Mouse (Mus musculus): ENCODE data around the gene Arhgef15. TPM values are rescaled to one million over a fixed set of nuclear protein-coding genes. Genes with fewer than 3 reads are reported as not detected.
"Not testable (repeated sequence)": the region's sequence is repeated elsewhere in the genome, so short reads cannot be mapped to it uniquely, and the experiment has no call there.

Arhgef15 gene
- polyA plus RNA-seq, 1 experiment = 2.6 TPM

- no peak overlapping the region for H3K4me3 ChIP-seq (ENCODE audit: low read depth, low read length)
- no peaks in the 10 kb centered on the region for H3K4me1 ChIP-seq (ENCODE audit: control insufficient read depth, insufficient read depth, low read length)
- H3K27me3 ChIP-seq (ENCODE audit: control insufficient read depth, insufficient read depth, low read length, poor library complexity, severe bottlenecking) = no peaks in the 10 kb centered on the region
- peak overlapping the region; percentile 65 for H3K9ac ChIP-seq (ENCODE audit: low read depth, poor library complexity, severe bottlenecking)
- no peak overlapping the region for H3K27ac ChIP-seq (ENCODE audit: insufficient read depth, low read length)
- no peaks in the 10 kb centered on the region for H3K9me3 ChIP-seq (replicated peaks; ENCODE audit: control insufficient read depth, insufficient read depth, low read length, poor library complexity, severe bottlenecking)
- TF ChIP-seq EP300 (IDR thresholded peaks at IDR 0.05; ENCODE audit: insufficient read depth, low read depth, low read length) (no peak), POLR2A (IDR thresholded peaks at IDR 0.05; ENCODE audit: insufficient read depth, low read length) (no peak), CTCF (IDR thresholded peaks at IDR 0.05; ENCODE audit: low read depth, low read length) (no peak)
- H3K36me3 ChIP-seq (ENCODE audit: control insufficient read depth, insufficient read depth, low read length, poor library complexity, severe bottlenecking) = peaks cover 4% of the 10 kb centered on the region; the same call in 1 of the 2 replicates
Measured at GRCm38 (mm10) chr11:68968752-68969151, 11.5 kb upstream of the Arhgef15 start.

GRCm38 (mm10) chr11:68967337-68968282 lies 10.3 kb upstream of the Arhgef15 start, which contains the start of gene Slc25a35:
Slc25a35 (plus strand) TSS chr11:68968131.
- peak within 1 kb of the TSS; percentile 90 for H3K4me3 ChIP-seq (ENCODE audit: low read depth, low read length)
- no peak within 1 kb of the TSS for H3K27ac ChIP-seq (ENCODE audit: insufficient read depth, low read length)
- H3K9ac ChIP-seq (ENCODE audit: low read depth, poor library complexity, severe bottlenecking) = peak within 1 kb of the TSS; percentile 65
- H3K27me3 ChIP-seq (ENCODE audit: control insufficient read depth, insufficient read depth, low read length, poor library complexity, severe bottlenecking) = no peaks in the 10 kb centered on the region
- TF ChIP-seq EP300 (IDR thresholded peaks at IDR 0.05; ENCODE audit: insufficient read depth, low read depth, low read length) (no peak), CTCF (IDR thresholded peaks at IDR 0.05; ENCODE audit: low read depth, low read length) (no peak), POLR2A (IDR thresholded peaks at IDR 0.05; ENCODE audit: insufficient read depth, low read length) (no peak)
- peaks cover 2% of the 10 kb centered on the region for H3K4me1 ChIP-seq (ENCODE audit: control insufficient read depth, insufficient read depth, low read length)
- peaks cover 4% of the 10 kb centered on the region; the same call in 1 of the 2 replicates for H3K36me3 ChIP-seq (ENCODE audit: control insufficient read depth, insufficient read depth, low read length, poor library complexity, severe bottlenecking)
- no peaks in the 10 kb centered on the region for H3K9me3 ChIP-seq (replicated peaks; ENCODE audit: control insufficient read depth, insufficient read depth, low read length, poor library complexity, severe bottlenecking)

- no peak for TF ChIP-seq POLR2A (IDR thresholded peaks at IDR 0.05; ENCODE audit: insufficient read depth, low read length)
- no peak for TF ChIP-seq EP300 (IDR thresholded peaks at IDR 0.05; ENCODE audit: insufficient read depth, low read depth, low read length)
- TF ChIP-seq CTCF (IDR thresholded peaks at IDR 0.05; ENCODE audit: low read depth, low read length) = no peak
- Histone ChIP-seq H3K9ac (ENCODE audit: low read depth, poor library complexity, severe bottlenecking) (no peak overlapping the region), H3K36me3 (ENCODE audit: control insufficient read depth, insufficient read depth, low read length, poor library complexity, severe bottlenecking) (peaks cover 4% of the 10 kb centered on the region; the same call in 1 of the 2 replicates), H3K27me3 (ENCODE audit: control insufficient read depth, insufficient read depth, low read length, poor library complexity, severe bottlenecking) (no peaks in the 10 kb centered on the region), H3K4me3 (ENCODE audit: low read depth, low read length) (no peak overlapping the region), H3K4me1 (ENCODE audit: control insufficient read depth, insufficient read depth, low read length) (peaks cover 5% of the 10 kb centered on the region), H3K9me3 (replicated peaks; ENCODE audit: control insufficient read depth, insufficient read depth, low read length, poor library complexity, severe bottlenecking) (no peaks in the 10 kb centered on the region), H3K27ac (ENCODE audit: insufficient read depth, low read length) (no peak overlapping the region)
Measured at GRCm38 (mm10) chr11:68966554-68966953, 9.3 kb upstream of the Arhgef15 start.

GRCm38 (mm10) chr11:68965845-68966244 lies 8.6 kb upstream of the Arhgef15 start:
- peaks cover 5% of the 10 kb centered on the region for H3K4me1 ChIP-seq (ENCODE audit: control insufficient read depth, insufficient read depth, low read length)
- H3K27ac ChIP-seq (ENCODE audit: insufficient read depth, low read length) = no peak overlapping the region
- TF ChIP-seq POLR2A (IDR thresholded peaks at IDR 0.05; ENCODE audit: insufficient read depth, low read length) = no peak
- no peak for TF ChIP-seq CTCF (IDR thresholded peaks at IDR 0.05; ENCODE audit: low read depth, low read length)
- no peak for TF ChIP-seq EP300 (IDR thresholded peaks at IDR 0.05; ENCODE audit: insufficient read depth, low read depth, low read length)
- H3K36me3 ChIP-seq (ENCODE audit: control insufficient read depth, insufficient read depth, low read length, poor library complexity, severe bottlenecking) = peaks cover 4% of the 10 kb centered on the region; the same call in 1 of the 2 replicates
- no peak overlapping the region for H3K9ac ChIP-seq (ENCODE audit: low read depth, poor library complexity, severe bottlenecking)
- no peaks in the 10 kb centered on the region for H3K27me3 ChIP-seq (ENCODE audit: control insufficient read depth, insufficient read depth, low read length, poor library complexity, severe bottlenecking)
- no peak overlapping the region for H3K4me3 ChIP-seq (ENCODE audit: low read depth, low read length)
- no peaks in the 10 kb centered on the region for H3K9me3 ChIP-seq (replicated peaks; ENCODE audit: control insufficient read depth, insufficient read depth, low read length, poor library complexity, severe bottlenecking)

- peaks cover 5% of the 10 kb centered on the region for H3K4me1 ChIP-seq (ENCODE audit: control insufficient read depth, insufficient read depth, low read length)
- no peak for TF ChIP-seq EP300 (IDR thresholded peaks at IDR 0.05; ENCODE audit: insufficient read depth, low read depth, low read length)
- TF ChIP-seq POLR2A (IDR thresholded peaks at IDR 0.05; ENCODE audit: insufficient read depth, low read length) = no peak
- TF ChIP-seq CTCF (IDR thresholded peaks at IDR 0.05; ENCODE audit: low read depth, low read length) = no peak
Measured at GRCm38 (mm10) chr11:68965050-68965449, 7.8 kb upstream of the Arhgef15 start.

GRCm38 (mm10) chr11:68963405-68963804 lies 6.1 kb upstream of the Arhgef15 start:
- no peaks in the 10 kb centered on the region for H3K9me3 ChIP-seq (replicated peaks; ENCODE audit: control insufficient read depth, insufficient read depth, low read length, poor library complexity, severe bottlenecking)
- H3K36me3 ChIP-seq (ENCODE audit: control insufficient read depth, insufficient read depth, low read length, poor library complexity, severe bottlenecking) = no peaks in the 10 kb centered on the region
- no peak overlapping the region for H3K9ac ChIP-seq (ENCODE audit: low read depth, poor library complexity, severe bottlenecking)
- H3K27ac ChIP-seq (ENCODE audit: insufficient read depth, low read length) = no peak overlapping the region
- H3K27me3 ChIP-seq (ENCODE audit: control insufficient read depth, insufficient read depth, low read length, poor library complexity, severe bottlenecking) = no peaks in the 10 kb centered on the region
- peaks cover 5% of the 10 kb centered on the region for H3K4me1 ChIP-seq (ENCODE audit: control insufficient read depth, insufficient read depth, low read length)
- H3K4me3 ChIP-seq (ENCODE audit: low read depth, low read length) = no peak overlapping the region
- no peak for TF ChIP-seq POLR2A (IDR thresholded peaks at IDR 0.05; ENCODE audit: insufficient read depth, low read length)

More at GRCm38 (mm10) chr11:68965050-68965449, 7.8 kb upstream of the Arhgef15 start:
- H3K36me3 ChIP-seq (ENCODE audit: control insufficient read depth, insufficient read depth, low read length, poor library complexity, severe bottlenecking) = peaks cover 3% of the 10 kb centered on the region; the same call in 1 of the 2 replicates
- H3K27me3 ChIP-seq (ENCODE audit: control insufficient read depth, insufficient read depth, low read length, poor library complexity, severe bottlenecking) = no peaks in the 10 kb centered on the region
- H3K4me3 ChIP-seq (ENCODE audit: low read depth, low read length) = no peak overlapping the region
- H3K9ac ChIP-seq (ENCODE audit: low read depth, poor library complexity, severe bottlenecking) = no peak overlapping the region
- no peak overlapping the region for H3K27ac ChIP-seq (ENCODE audit: insufficient read depth, low read length)
- H3K9me3 ChIP-seq (replicated peaks; ENCODE audit: control insufficient read depth, insufficient read depth, low read length, poor library complexity, severe bottlenecking) = no peaks in the 10 kb centered on the region

- not testable (repeated sequence) for H3K9me3 ChIP-seq (replicated peaks; ENCODE audit: control insufficient read depth, insufficient read depth, low read length, poor library complexity, severe bottlenecking); H3K27me3 ChIP-seq (ENCODE audit: control insufficient read depth, insufficient read depth, low read length, poor library complexity, severe bottlenecking); H3K27ac ChIP-seq (ENCODE audit: insufficient read depth, low read length); H3K9ac ChIP-seq (ENCODE audit: low read depth, poor library complexity, severe bottlenecking); H3K4me1 ChIP-seq (ENCODE audit: control insufficient read depth, insufficient read depth, low read length); H3K4me3 ChIP-seq (ENCODE audit: low read depth, low read length); H3K36me3 ChIP-seq (ENCODE audit: control insufficient read depth, insufficient read depth, low read length, poor library complexity, severe bottlenecking)
Measured at GRCm38 (mm10) chr11:68962159-68962558, 4.9 kb upstream of the Arhgef15 start.

Measured in ES-Bruce4 (cell line).